Mouse (Mus musculus) hindbrain, embryonic 13.5 days (tissue): ENCODE measurements around the gene Ptprq. TPM values are rescaled to one million over a fixed set of nuclear protein-coding genes. Genes with fewer than 3 reads are reported as not detected.

Source experiments
- ATAC-seq: fragments of 200-750 bp; cut with Nextera tagmentation; 2 replicates; pipeline ENCODE4 v1.8.0; 2017; ENCODE audit warnings: moderate TSS enrichment; ENCODE audit not compliant: low FRiP score
- H3K27ac ChIP-seq: fragments of 300-500 bp; sonication (generic); 2 replicates; pipeline ENCODE4 v1.5.1; 2015; ENCODE audit warnings: inconsistent platforms, mild to moderate bottlenecking, moderate library complexity
- H3K27me3 ChIP-seq: fragments of 300-500 bp; sonication (generic); 2 replicates; pipeline ENCODE4 v1.6.1; 2015; ENCODE audit warnings: mild to moderate bottlenecking, inconsistent platforms
- H3K36me3 ChIP-seq: fragments of 300-500 bp; sonication (generic); 2 replicates; pipeline ENCODE4 v1.6.1; 2015; ENCODE audit warnings: mild to moderate bottlenecking, inconsistent platforms
- H3K4me1 ChIP-seq: fragments of 300-500 bp; sonication (generic); replicated peaks from 2 replicates; pipeline ENCODE4 v1.6.1; 2015; ENCODE audit warnings: inconsistent platforms
- H3K4me2 ChIP-seq: fragments of 300-500 bp; sonication (generic); 2 replicates; pipeline ENCODE4 v1.6.1; 2015; ENCODE audit warnings: inconsistent platforms, mild to moderate bottlenecking, moderate library complexity
- H3K4me3 ChIP-seq: fragments of 300-500 bp; sonication (generic); 2 replicates; pipeline ENCODE4 v1.5.1; 2015; ENCODE audit warnings: mild to moderate bottlenecking, inconsistent platforms
- H3K9ac ChIP-seq: fragments of 300-500 bp; sonication (generic); 2 replicates; pipeline ENCODE4 v1.6.1; 2015; ENCODE audit warnings: mild to moderate bottlenecking, inconsistent platforms
- H3K9me3 ChIP-seq: fragments of 300-500 bp; sonication (generic); 2 replicates; pipeline ENCODE4 v1.6.1; 2016; ENCODE audit warnings: inconsistent platforms
- WGBS: fragments of 180-500 bp; shearing (Covaris S2); methylation state at CpG from one replicate; pipeline ENCODE4 v1.1.7; 2015; 5-methylcytosine and 5-hydroxymethylcytosine counted together
- polyA plus RNA-seq: library from polyadenylated mRNA; unstranded; fragments of >200 nt; fragmentation: Nextera tagmentation; extraction: Ambion mirVana; gene quantifications from 2 replicates; pipeline ENCODE4 v1.2.1, GENCODE M21; 2015

Gene Ptprq
- polyA plus RNA-seq = 0.08 and 0.12 TPM in 2 replicates

GRCm38 (mm10) chr10:107719806-107720205, at the start of gene Ptprq:
Gene Ptprq (minus strand): TSS chr10:107720051.
- no peak within 1 kb of the TSS for H3K4me2 ChIP-seq
- no peak within 1 kb of the TSS for H3K4me3 ChIP-seq
- no peaks in the 10 kb centered on the region for H3K9me3 ChIP-seq
- H3K9ac ChIP-seq = no peak within 1 kb of the TSS
- H3K36me3 ChIP-seq = no peaks in the 10 kb centered on the region
- H3K27ac ChIP-seq = no peak within 1 kb of the TSS
- WGBS = 42% methylated on average over 1 of the region's 1 CpGs
- H3K27me3 ChIP-seq = no peaks in the 10 kb centered on the region
- no peak for ATAC-seq
- no peaks in the 10 kb centered on the region for H3K4me1 ChIP-seq

DNA sequence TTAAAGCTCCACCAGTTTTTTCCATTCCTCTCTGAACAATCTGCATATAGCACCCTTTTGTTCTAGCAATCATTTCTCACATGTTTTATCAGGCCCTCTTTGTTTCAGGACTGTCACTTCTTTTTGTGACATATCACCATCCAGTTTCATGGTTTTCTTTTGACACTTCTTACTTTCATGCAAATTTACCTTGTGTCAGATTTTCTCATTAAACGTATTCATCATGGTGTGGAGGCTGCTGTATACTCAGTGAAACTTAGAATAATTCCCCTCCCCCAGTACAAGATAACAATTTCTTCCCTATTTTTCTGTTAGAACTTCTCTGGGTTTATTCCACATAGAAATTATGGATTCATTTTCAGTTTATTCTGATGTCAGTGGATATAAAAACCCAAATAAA, 39.8 kb upstream of the Ptprq start:
- Histone ChIP-seq H3K27me3 (no peaks in the 10 kb centered on the region), H3K4me1 (no peaks in the 10 kb centered on the region)
- WGBS = 50% methylated on average over 1 of the region's 1 CpGs

GRCm38 (mm10) chr10:107753471-107753870, 33.6 kb upstream of the Ptprq start:
- Histone ChIP-seq H3K36me3 (no peaks in the 10 kb centered on the region), H3K27ac (no peak overlapping the region), H3K4me2 (no peak overlapping the region), H3K9ac (no peak overlapping the region), H3K27me3 (no peaks in the 10 kb centered on the region), H3K9me3 (no peaks in the 10 kb centered on the region), H3K4me3 (no peak overlapping the region), H3K4me1 (peaks cover 9% of the 10 kb centered on the region)
- 92% methylated on average over 3 of the region's 3 CpGs for WGBS
- ATAC-seq = no peak

More for the DNA sequence above, 39.8 kb upstream of the Ptprq start:
- H3K4me2 ChIP-seq = no peak overlapping the region
- no peaks in the 10 kb centered on the region for H3K36me3 ChIP-seq
- no peak overlapping the region for H3K9ac ChIP-seq
- no peak for ATAC-seq
- no peak overlapping the region for H3K4me3 ChIP-seq
- H3K27ac ChIP-seq = no peak overlapping the region
- H3K9me3 ChIP-seq = no peaks in the 10 kb centered on the region

- peak; percentile 85 for ATAC-seq
- Histone ChIP-seq H3K4me3 (peak overlapping the region; percentile 7; the same call in 1 of the 2 replicates), H3K27me3 (no peaks in the 10 kb centered on the region)
Observed at GRCm38 (mm10) chr10:107752351-107753143, 32.7 kb upstream of the Ptprq start.

GRCm38 (mm10) chr10:107751944-107752343, 32.1 kb upstream of the Ptprq start:
- Histone ChIP-seq H3K36me3 (no peaks in the 10 kb centered on the region), H3K27ac (no peak overlapping the region), H3K9ac (no peak overlapping the region), H3K9me3 (no peaks in the 10 kb centered on the region), H3K4me2 (peak overlapping the region; percentile 43), H3K4me1 (peaks cover 9% of the 10 kb centered on the region), H3K4me3 (peak overlapping the region; percentile 7; the same call in 1 of the 2 replicates), H3K27me3 (no peaks in the 10 kb centered on the region)
- WGBS = 33% methylated on average over 6 of the region's 6 CpGs
- peak; percentile 8; the same call in 1 of the 2 replicates for ATAC-seq

More at GRCm38 (mm10) chr10:107752351-107753143, 32.7 kb upstream of the Ptprq start:
- H3K9ac ChIP-seq = no peak overlapping the region
- H3K4me1 ChIP-seq = peaks cover 9% of the 10 kb centered on the region
- H3K27ac ChIP-seq = no peak overlapping the region
- WGBS = 26% methylated on average over 14 of the region's 15 CpGs
- H3K9me3 ChIP-seq = no peaks in the 10 kb centered on the region
- no peaks in the 10 kb centered on the region for H3K36me3 ChIP-seq
- H3K4me2 ChIP-seq = peak overlapping the region; percentile 43

DNA sequence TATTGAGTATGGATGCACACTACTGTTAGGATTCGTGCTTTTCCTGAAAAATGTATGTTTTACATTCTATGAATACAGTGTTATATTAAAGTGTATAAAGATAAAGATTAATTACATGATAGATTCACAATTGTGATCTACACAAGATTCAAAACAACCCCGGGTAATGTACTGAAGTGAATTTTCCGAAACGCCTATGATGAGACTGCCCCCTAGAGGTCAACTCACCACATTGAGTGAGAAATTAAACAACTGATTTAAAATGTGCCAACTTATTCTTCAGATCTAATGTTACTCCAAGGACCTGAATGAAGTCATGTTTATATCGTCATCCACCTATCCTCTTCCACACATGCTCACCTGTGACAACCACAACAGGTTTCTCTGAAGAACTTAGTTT, 27.7 kb upstream of the Ptprq start:
- no peaks in the 10 kb centered on the region for H3K9me3 ChIP-seq
- no peak overlapping the region for H3K4me3 ChIP-seq
- 19% methylated on average over 5 of the region's 5 CpGs for WGBS
- H3K27me3 ChIP-seq = no peaks in the 10 kb centered on the region
- H3K27ac ChIP-seq = no peak overlapping the region
- H3K36me3 ChIP-seq = no peaks in the 10 kb centered on the region
- no peak; the same call in 1 of the 2 replicates for ATAC-seq
- no peak overlapping the region for H3K9ac ChIP-seq
- H3K4me1 ChIP-seq = peaks cover 7% of the 10 kb centered on the region
- H3K4me2 ChIP-seq = no peak overlapping the region

GRCm38 (mm10) chr10:107746717-107747116, 26.9 kb upstream of the Ptprq start:
- no peaks in the 10 kb centered on the region for H3K36me3 ChIP-seq
- H3K9me3 ChIP-seq = no peaks in the 10 kb centered on the region
- H3K27ac ChIP-seq = no peak overlapping the region
- H3K4me3 ChIP-seq = no peak overlapping the region
- H3K27me3 ChIP-seq = no peaks in the 10 kb centered on the region
- H3K4me2 ChIP-seq = peak overlapping the region; percentile 32
- no peak overlapping the region; the same call in 1 of the 2 replicates for H3K9ac ChIP-seq
- no peaks in the 10 kb centered on the region for H3K4me1 ChIP-seq
- WGBS = 27% methylated on average over 9 of the region's 9 CpGs
- no peak for ATAC-seq

GRCm38 (mm10) chr10:107739815-107740214, 20.0 kb upstream of the Ptprq start:
- WGBS = 81% methylated on average over 5 of the region's 5 CpGs
- Histone ChIP-seq H3K27ac (no peak overlapping the region), H3K4me1 (no peaks in the 10 kb centered on the region), H3K4me2 (no peak overlapping the region), H3K9ac (no peak overlapping the region), H3K27me3 (no peaks in the 10 kb centered on the region), H3K36me3 (no peaks in the 10 kb centered on the region), H3K9me3 (no peaks in the 10 kb centered on the region), H3K4me3 (no peak overlapping the region)
- ATAC-seq = no peak

- 88% methylated on average over 6 of the region's 6 CpGs for WGBS
- H3K36me3 ChIP-seq = no peaks in the 10 kb centered on the region
- no peaks in the 10 kb centered on the region for H3K4me1 ChIP-seq
- ATAC-seq = no peak
- H3K4me3 ChIP-seq = no peak overlapping the region
- no peaks in the 10 kb centered on the region for H3K27me3 ChIP-seq
- H3K9me3 ChIP-seq = no peaks in the 10 kb centered on the region
- H3K9ac ChIP-seq = no peak overlapping the region
- H3K4me2 ChIP-seq = no peak overlapping the region
- H3K27ac ChIP-seq = no peak overlapping the region
Observed at GRCm38 (mm10) chr10:107737743-107738142, 17.9 kb upstream of the Ptprq start.

DNA sequence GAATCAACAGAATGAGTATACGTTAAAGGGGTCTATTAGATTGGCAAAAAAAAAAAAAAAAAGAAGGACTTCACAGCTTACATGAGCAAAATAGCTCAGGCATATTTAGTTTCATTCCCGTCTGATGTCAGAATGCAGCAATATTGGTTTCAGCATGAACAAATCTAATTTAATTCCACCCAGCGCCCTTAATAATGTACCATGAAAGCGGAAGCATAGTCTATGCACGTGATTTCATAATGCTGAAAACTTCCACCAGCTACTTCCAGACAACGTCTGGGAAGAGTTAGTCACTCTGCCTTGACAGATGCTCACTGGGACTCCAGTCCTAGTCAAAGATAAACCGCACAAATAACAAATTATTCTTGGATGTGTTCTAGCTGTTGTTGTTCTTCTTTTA, 15.6 kb upstream of the Ptprq start:
- WGBS = 68% methylated on average over 7 of the region's 7 CpGs
- Histone ChIP-seq H3K4me1 (no peaks in the 10 kb centered on the region), H3K36me3 (no peaks in the 10 kb centered on the region), H3K27ac (no peak overlapping the region), H3K27me3 (no peaks in the 10 kb centered on the region), H3K4me2 (no peak overlapping the region), H3K4me3 (no peak overlapping the region), H3K9ac (no peak overlapping the region), H3K9me3 (no peaks in the 10 kb centered on the region)
- ATAC-seq = no peak

GRCm38 (mm10) chr10:107734327-107734726, 14.5 kb upstream of the Ptprq start:
- H3K27ac ChIP-seq = no peak overlapping the region
- H3K36me3 ChIP-seq = no peaks in the 10 kb centered on the region
- no peaks in the 10 kb centered on the region for H3K27me3 ChIP-seq
- no peak overlapping the region for H3K4me2 ChIP-seq
- H3K9ac ChIP-seq = no peak overlapping the region
- H3K4me1 ChIP-seq = no peaks in the 10 kb centered on the region
- no peak overlapping the region for H3K4me3 ChIP-seq
- ATAC-seq = no peak
- H3K9me3 ChIP-seq = no peaks in the 10 kb centered on the region

GRCm38 (mm10) chr10:107725631-107726030, 5.8 kb upstream of the Ptprq start:
- no peak overlapping the region for H3K9ac ChIP-seq
- no peaks in the 10 kb centered on the region for H3K4me1 ChIP-seq
- ATAC-seq = no peak
- H3K4me3 ChIP-seq = no peak overlapping the region
- no peaks in the 10 kb centered on the region for H3K36me3 ChIP-seq
- no peaks in the 10 kb centered on the region for H3K27me3 ChIP-seq
- 65% methylated on average over 7 of the region's 7 CpGs for WGBS
- H3K27ac ChIP-seq = no peak overlapping the region
- no peaks in the 10 kb centered on the region for H3K9me3 ChIP-seq
- no peak overlapping the region for H3K4me2 ChIP-seq

- Histone ChIP-seq H3K9ac (no peak overlapping the region), H3K36me3 (no peaks in the 10 kb centered on the region), H3K4me2 (no peak overlapping the region), H3K4me1 (no peaks in the 10 kb centered on the region), H3K4me3 (no peak overlapping the region), H3K27me3 (no peaks in the 10 kb centered on the region), H3K9me3 (no peaks in the 10 kb centered on the region), H3K27ac (no peak overlapping the region)
- 45% methylated on average over 3 of the region's 3 CpGs for WGBS
- no peak for ATAC-seq
Observed at GRCm38 (mm10) chr10:107704443-107704842, 15.4 kb downstream of the Ptprq start.
